Mouse (Mus musculus) neural tube, postnatal 0 days (tissue): ENCODE results near the gene Lag3. TPM values are rescaled to one million over a fixed set of nuclear protein-coding genes. Genes with fewer than 3 reads are reported as not detected.

Experiments used
- polyA plus RNA-seq: library from polyadenylated mRNA; unstranded; fragments of >200 nt; fragmentation: Nextera tagmentation; extraction: Ambion mirVana; gene quantifications from 2 replicates; pipeline ENCODE4 v1.2.1, GENCODE M21; 2015

Lag3 gene
- 3.1 and 5.2 TPM in 2 replicates for polyA plus RNA-seq

DNA sequence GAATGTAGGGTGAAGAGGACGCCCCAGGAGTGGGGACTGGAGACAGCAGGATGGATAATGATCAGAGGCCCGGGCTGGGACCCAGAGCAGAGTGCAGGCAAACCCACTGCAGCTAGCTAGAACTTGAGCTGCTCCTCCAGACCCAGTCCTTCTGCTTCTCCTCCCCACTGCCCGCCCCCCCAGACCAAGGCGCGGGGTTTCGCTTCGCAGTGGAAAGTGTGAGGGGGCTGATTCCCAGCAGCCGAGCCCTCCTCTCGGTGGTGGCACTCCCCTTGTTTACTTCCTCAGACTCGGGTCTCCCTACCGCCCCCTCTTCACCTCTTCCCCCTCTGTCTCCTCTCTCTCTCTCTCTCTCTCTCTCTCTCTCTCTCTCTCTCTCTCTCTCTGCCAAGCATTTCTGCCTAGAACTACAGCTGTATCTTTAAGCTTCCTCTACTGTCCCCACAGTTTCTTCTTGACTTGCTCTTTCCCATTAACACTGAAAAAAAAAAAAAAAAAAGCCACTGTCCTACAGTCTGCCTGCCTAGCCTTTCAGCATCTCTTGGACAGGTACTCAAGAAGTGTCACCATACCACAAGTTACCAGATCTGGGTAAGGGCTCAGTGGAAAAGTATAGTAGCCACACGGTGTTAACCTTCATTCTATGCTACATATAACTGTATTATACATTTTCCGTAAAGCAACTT is at the start of gene Lag3:
Gene Lag3 (minus strand): TSS at position 173 of the 686 bp plus-strand sequence.

DNA sequence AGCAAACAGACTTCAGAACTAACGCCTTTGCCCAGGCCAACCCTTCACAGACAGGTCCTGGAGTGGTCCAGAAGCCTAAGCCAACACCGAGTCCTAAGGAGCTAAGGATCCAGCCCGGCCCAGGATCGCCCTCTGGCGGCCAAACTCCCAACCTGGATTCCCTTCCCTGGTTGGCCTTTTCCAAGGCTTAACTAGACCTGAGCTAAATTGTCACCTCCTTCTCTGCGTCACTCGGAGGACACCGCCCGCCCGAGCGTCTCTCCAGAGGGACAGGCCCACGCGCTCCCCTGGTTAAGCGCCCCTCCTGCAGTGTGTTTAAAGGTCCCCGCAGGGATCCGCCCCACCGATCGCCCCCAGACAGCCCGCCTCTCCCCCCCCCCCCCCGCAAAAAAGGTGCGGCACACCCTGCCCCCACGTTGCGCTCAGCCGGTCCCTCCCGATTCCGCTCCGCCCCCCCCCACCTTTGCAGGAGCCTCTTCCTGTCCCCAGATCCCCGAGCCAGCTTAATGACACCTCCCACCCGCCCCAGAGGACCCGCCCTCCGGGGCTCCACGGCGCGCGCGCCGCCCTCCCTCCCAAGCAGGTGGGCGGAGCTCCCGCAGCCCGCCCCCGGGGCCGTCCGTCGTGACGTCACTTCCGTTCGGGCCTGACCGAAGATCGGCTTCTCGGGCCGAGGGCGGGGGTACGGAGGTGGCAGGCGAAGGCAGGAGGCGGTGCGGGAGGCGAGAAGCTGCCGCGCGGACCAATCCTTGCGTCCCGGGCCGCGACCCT is 19.4 kb upstream of the Lag3 start, which contains the start of gene Mlf2:
Gene Mlf2 (plus strand): TSS at position 633 of the 771 bp plus-strand sequence.

DNA sequence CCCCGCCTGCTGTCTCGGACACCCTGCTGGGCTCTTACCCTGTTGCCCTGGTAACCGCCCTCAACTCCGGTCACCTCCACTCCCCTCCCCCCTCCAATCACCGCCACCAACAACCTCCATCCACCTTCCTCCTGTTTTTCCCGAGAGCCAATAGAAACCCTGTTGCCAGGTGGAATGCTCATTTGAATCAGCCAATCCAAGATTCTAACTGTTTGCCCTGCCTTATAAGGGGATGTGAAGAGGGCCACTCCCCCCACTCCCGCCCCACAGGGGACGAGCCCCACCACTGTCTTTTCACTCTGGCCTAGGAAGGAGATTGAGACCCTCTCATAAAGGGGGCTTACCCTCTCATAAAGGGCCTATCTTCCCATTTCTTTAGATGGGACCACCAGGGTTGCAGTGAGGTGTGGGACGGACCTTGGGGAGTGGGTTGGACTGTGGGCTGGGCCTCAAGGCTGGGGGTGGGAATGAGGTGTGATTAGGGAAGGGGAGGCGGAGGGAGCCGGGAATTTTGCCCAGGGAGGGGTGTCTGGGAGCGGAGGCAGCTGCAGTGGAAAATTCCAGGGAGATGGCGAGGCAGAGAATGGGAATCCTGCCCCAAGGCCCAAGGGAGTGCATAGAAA is 8.3 kb upstream of the Lag3 start, which contains the start of gene Ptms:
Gene Ptms (minus strand): TSS at position 409 of the 623 bp plus-strand sequence.

DNA sequence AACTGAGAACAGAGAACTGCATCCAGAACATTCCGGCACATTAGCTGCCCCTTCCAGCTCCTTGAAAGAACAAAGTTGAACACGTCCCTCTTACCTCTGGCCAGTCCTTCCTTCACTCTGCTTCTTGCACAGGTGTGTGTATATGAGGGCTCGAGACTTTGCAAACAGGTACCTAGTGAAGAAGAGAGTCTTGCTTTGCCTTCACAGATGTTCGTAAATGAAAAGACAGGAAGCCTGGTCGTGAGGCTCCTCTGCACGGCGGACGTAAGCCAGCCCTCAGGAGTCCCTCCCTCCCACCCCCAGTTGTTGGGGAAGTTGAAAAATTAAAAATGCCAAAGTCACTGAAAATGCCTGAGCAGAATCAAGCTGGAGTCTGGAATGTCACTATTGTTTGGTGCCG is 23.5 kb downstream of the Lag3 start, which contains the start of gene Cd4:
Gene Cd4 (minus strand): TSS at position 236 of the 400 bp plus-strand sequence.

DNA sequence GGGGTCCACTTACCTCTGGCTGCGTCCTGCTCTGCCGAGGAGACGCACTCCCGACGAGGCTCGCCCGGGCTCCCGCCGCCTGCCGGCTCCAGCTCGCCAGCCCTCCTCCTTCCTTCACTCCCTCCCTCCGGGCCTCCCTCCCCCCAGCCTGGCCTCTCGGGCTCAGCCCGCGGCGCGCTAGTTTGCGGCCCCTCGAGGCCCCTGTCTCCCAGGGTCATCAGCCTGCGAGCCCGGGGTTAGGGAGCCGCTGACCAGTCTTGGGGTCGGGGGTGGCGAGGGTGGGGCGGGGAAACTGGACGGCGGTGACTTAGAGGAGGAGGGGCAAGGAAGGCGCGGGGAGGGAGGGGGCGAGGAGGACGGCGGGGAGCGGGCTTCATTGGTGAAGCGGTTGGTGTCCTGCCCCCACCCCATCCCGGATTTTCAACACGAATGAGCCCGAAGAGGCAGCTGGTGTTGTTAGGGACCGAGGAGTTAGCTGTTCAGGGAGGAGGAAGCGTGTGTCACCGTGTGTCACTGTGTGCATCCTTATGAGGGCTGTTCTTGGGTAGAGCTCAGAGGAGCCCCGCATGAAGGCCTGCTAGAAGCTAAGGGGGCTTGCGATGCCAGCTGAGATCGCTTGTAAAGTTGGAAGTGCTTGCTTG is 47.7 kb downstream of the Lag3 start, which contains the start of gene Gpr162:
Gene Gpr162 (minus strand): TSS at position 326 of the 641 bp plus-strand sequence.

DNA sequence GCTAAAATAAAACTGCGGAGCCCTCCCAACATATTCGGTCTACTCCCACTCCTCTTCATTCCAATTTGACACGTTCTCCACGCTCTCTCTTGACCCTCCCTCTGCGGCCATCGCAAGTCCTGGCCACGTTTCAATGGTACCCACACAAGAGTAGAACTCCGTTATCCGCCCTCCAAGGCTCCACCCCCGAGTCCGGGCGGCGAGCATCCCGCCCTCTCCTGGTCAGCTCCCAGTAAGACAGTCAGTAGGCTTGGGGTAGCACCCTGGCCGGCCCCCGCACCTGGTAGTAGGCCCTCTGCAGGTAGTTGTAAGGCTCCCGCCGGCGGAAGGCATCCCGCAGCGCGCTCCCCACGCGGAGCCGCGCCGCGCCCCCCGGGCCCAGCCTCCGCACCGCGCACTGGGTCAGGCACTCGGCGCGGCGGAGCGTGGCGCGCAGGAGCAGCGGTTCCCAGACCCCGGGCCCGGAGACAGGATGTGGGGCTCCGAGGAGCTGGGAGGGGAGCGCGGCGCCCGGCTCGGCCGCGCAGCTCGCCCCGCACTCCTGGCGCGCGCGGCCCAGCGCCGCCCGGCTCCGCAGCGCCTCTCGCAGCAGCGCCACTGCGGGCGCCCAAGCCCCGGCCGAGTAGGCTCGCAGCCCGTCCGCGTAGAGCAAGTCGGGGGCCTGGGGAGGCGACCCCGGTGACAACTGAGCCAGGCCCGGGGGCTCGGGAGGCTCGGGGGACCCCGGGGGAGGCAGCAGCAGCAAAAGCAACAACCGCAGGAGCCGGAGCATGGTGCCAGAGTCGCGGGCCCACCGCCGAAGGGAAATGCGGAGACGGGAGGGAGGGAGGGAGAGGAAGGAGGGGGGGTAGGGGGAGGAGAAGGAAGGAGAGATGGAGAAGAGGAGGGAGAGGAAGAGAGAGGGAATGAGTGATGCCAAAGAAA is 54.3 kb downstream of the Lag3 start, which contains the start of gene P3h3:
Gene P3h3 (minus strand): TSS at position 837 of the 924 bp plus-strand sequence.

Other genes with a start within 250 kb of the Lag3 start
- 45.6 and 52.8 TPM in 2 replicates for gene Lpcat3, start 248.7 kb downstream of the Lag3 start, polyA plus RNA-seq
- 88.4 and 88.9 TPM in 2 replicates for gene Emg1, start 199.5 kb downstream of the Lag3 start, polyA plus RNA-seq
- gene Phb2, start 199.4 kb downstream of the Lag3 start, polyA plus RNA-seq: 264 and 265 TPM in 2 replicates
- gene Ptpn6, start 173.0 kb downstream of the Lag3 start, polyA plus RNA-seq: 5.6 and 6.0 TPM in 2 replicates
- 676 and 680 TPM in 2 replicates for gene Grcc10, start 170.3 kb downstream of the Lag3 start, polyA plus RNA-seq
- not detected in 2 replicates for gene Gm45234, start 155.7 kb downstream of the Lag3 start, polyA plus RNA-seq
- 26.7 and 29.5 TPM in 2 replicates for gene Atn1, start 155.2 kb downstream of the Lag3 start, polyA plus RNA-seq
- 305 and 307 TPM in 2 replicates for gene Eno2, start 142.0 kb downstream of the Lag3 start, polyA plus RNA-seq
- gene Lrrc23, start 132.0 kb downstream of the Lag3 start, polyA plus RNA-seq: 2.4 and 3.0 TPM in 2 replicates
- 10.3 and 10.9 TPM in 2 replicates for gene Spsb2, start 103.0 kb downstream of the Lag3 start, polyA plus RNA-seq
- 467 and 484 TPM in 2 replicates for gene Tpi1, start 97.4 kb downstream of the Lag3 start, polyA plus RNA-seq
- 154 and 171 TPM in 2 replicates for gene Usp5, start 82.2 kb downstream of the Lag3 start, polyA plus RNA-seq
- gene Cdca3, start 82.2 kb downstream of the Lag3 start, polyA plus RNA-seq: 18.2 and 21.2 TPM in 2 replicates
- gene Gnb3, start 71.4 kb downstream of the Lag3 start, polyA plus RNA-seq: 0.22 and 0.38 TPM in 2 replicates
- 16.8 and 19.6 TPM in 2 replicates for gene P3h3, start 54.0 kb downstream of the Lag3 start, polyA plus RNA-seq
- 35.3 and 42.6 TPM in 2 replicates for gene Gpr162, start 47.7 kb downstream of the Lag3 start, polyA plus RNA-seq
- gene Cd4, start 23.5 kb downstream of the Lag3 start, polyA plus RNA-seq: 0.15 TPM in 1 of 2 replicates, not detected in the other
- gene Ptms, start 8.4 kb upstream of the Lag3 start, polyA plus RNA-seq: 932 TPM in 2 replicates
- 685 and 704 TPM in 2 replicates for gene Mlf2, start 19.7 kb upstream of the Lag3 start, polyA plus RNA-seq
- 111 and 114 TPM in 2 replicates for gene Cops7a, start 53.8 kb upstream of the Lag3 start, polyA plus RNA-seq
- gene Pianp, start 85.0 kb upstream of the Lag3 start, polyA plus RNA-seq: 80.9 and 95.2 TPM in 2 replicates
- gene Zfp384, start 97.4 kb upstream of the Lag3 start, polyA plus RNA-seq: 13.6 and 13.7 TPM in 2 replicates
- gene Ing4, start 128.1 kb upstream of the Lag3 start, polyA plus RNA-seq: 91.2 and 93.6 TPM in 2 replicates
- gene Acrbp, start 138.0 kb upstream of the Lag3 start, polyA plus RNA-seq: 18.7 and 19.3 TPM in 2 replicates
- gene Lpar5, start 156.2 kb upstream of the Lag3 start, polyA plus RNA-seq: 0.71 and 0.94 TPM in 2 replicates
- 90.4 and 92.6 TPM in 2 replicates for gene Chd4, start 184.3 kb upstream of the Lag3 start, polyA plus RNA-seq
- 37.5 and 39.7 TPM in 2 replicates for gene Nop2, start 220.2 kb upstream of the Lag3 start, polyA plus RNA-seq
- 24.5 and 27.5 TPM in 2 replicates for gene Iffo1, start 233.5 kb upstream of the Lag3 start, polyA plus RNA-seq